17 mouse cellular contexts compared by ENCODE assay signal in the genomic region with DNA sequence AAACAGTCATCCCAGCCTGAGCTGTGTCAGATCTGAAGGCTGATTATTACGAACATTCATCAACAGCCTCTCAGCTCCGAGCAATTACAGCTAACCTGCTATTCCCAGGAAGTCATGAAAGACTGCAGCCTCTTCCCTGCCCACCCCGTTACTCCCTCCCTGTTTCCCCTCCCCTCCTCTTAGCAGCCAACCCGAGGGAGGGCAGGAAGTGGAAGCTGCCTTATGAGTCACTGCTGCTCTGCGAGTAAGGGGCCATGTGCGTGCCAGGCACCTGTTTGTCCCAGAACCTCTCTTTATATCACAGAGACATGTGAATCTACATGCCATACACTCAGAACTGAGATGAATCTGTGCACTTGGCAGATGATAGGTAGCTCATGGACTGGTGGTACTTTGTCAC. TPM values are rescaled to one million over a fixed set of nuclear protein-coding genes. Genes with fewer than 3 reads are reported as not detected.
DNase-seq lines count a peak whose midpoint lies in the region; ATAC-seq and TF ChIP-seq lines count a peak whose summit lies in the region.
"Had no signal": no experiment of that assay in that cellular context is flagged by ENCODE, and none has a peak within 500 bp of the region (broad histone marks: within the 10 kb centered on the region; RNA-seq: fewer than 3 reads in every experiment).

No protein-coding gene starts in this region.

- no peak overlapping the region for H3K4me3 ChIP-seq in intestine, embryonic 15.5 days (replicated peaks)
- no peak overlapping the region for H3K4me3 ChIP-seq in intestine, postnatal 0 days (ENCODE audit: low read depth, low read length)
- no peak overlapping the region for H3K4me3 ChIP-seq in gastrocnemius, adult 2 months
- H3K4me3 ChIP-seq: limb, embryonic 13.5 days had no signal

- no peaks in the 10 kb centered on the region for H3K27me3 ChIP-seq in intestine, embryonic 15.5 days (replicated peaks)
- H3K27me3 ChIP-seq in intestine, postnatal 0 days (replicated peaks; ENCODE audit: control insufficient read depth, insufficient read depth, low read length): no peaks in the 10 kb centered on the region

- ATAC-seq in intestine, embryonic 15.5 days: peak; percentile 39; the same call in 1 of the 2 replicates
- ATAC-seq in intestine, postnatal 0 days: no peak

- H3K36me3 ChIP-seq in intestine, embryonic 15.5 days: no peaks in the 10 kb centered on the region
- H3K36me3 ChIP-seq in intestine, postnatal 0 days (ENCODE audit: control insufficient read depth, insufficient read depth): no peaks in the 10 kb centered on the region
- H3K36me3 ChIP-seq: limb, embryonic 13.5 days had no signal

- WGBS in intestine, embryonic 15.5 days: 25% methylated on average over 6 of the region's 6 CpGs
- 26% methylated on average over 6 of the region's 6 CpGs for WGBS in intestine, postnatal 0 days

- H3K4me1 ChIP-seq in intestine, embryonic 15.5 days (replicated peaks): no peaks in the 10 kb centered on the region
- H3K4me1 ChIP-seq in intestine, postnatal 0 days (replicated peaks; ENCODE audit: control insufficient read depth, insufficient read depth, low read length): no peaks in the 10 kb centered on the region
- H3K4me1 ChIP-seq: limb, embryonic 13.5 days had no signal

- intact Hi-C loops in gastrocnemius, adult 2 months (cut with DNase I): no loop called here

- DNase-seq in adrenal gland, adult (ENCODE audit: inconsistent age in 2 of 2, low spot score in 1 of 2): peak; percentile 53 to 75
- DNase-seq in adrenal gland, adult 8-10 months: no peak
- DNase-seq in 416B (ENCODE audit: low read depth): peak; percentile 58
- DNase-seq in brain, adult 2 months (ENCODE audit: low read depth, low spot score): peak; percentile 81
- DNase-seq in T-cell, adult 2 months (ENCODE audit: low spot score): no peak
- DNase-seq in gastrocnemius, adult 2 months: no peak
- DNase-seq: cerebellum, adult 9-10 months; heart, adult 11 months; heart, postnatal 4 days; kidney, adult 9 months; lung, postnatal 14 days; thymus, postnatal 36 days had no signal

- no peak overlapping the region for H3K27ac ChIP-seq in intestine, embryonic 15.5 days
- H3K27ac ChIP-seq in intestine, postnatal 0 days (ENCODE audit: low read depth, low read length): no peak overlapping the region
- no peak overlapping the region for H3K27ac ChIP-seq in gastrocnemius, adult 2 months
- H3K27ac ChIP-seq: limb, embryonic 13.5 days; liver, embryonic 14.5 days had no signal

- no peak for TF ChIP-seq CTCF in intestine, postnatal 0 days (IDR thresholded peaks at IDR 0.05; ENCODE audit: low read depth)
- TF ChIP-seq CTCF in gastrocnemius, adult 2 months (IDR thresholded peaks at IDR 0.05): no peak

- no peaks in the 10 kb centered on the region for H3K9me3 ChIP-seq in intestine, embryonic 15.5 days
- H3K9me3 ChIP-seq in intestine, postnatal 0 days (ENCODE audit: control insufficient read depth): no peaks in the 10 kb centered on the region
- H3K9me3 ChIP-seq: limb, embryonic 13.5 days had no signal

- no peak overlapping the region for H3K9ac ChIP-seq in intestine, embryonic 15.5 days
- H3K9ac ChIP-seq in intestine, postnatal 0 days (ENCODE audit: low read depth, low read length): no peak overlapping the region
- H3K9ac ChIP-seq: limb, embryonic 13.5 days; liver, embryonic 14.5 days had no signal

- no peak overlapping the region for H3K4me2 ChIP-seq in intestine, embryonic 15.5 days (replicated peaks)
- H3K4me2 ChIP-seq in intestine, postnatal 0 days (replicated peaks; ENCODE audit: low read depth): no peak overlapping the region
- H3K4me2 ChIP-seq: limb, embryonic 13.5 days had no signal

RNA-seq across cellular contexts. Expression of a gene that starts 18.1 kb away (rescaled TPM):
- total RNA-seq in adrenal gland, adult 8-10 months (2022): 10 to 100 TPM; 36.0 to 70.2 (median 52.9) TPM
- polyA plus RNA-seq in intestine, embryonic 15.5 days (2015; fragmentation: Nextera tagmentation; extraction: Ambion mirVana): 3.0 TPM in 2 replicates
- 1.1 and 1.4 TPM in 2 replicates for polyA plus RNA-seq in intestine, postnatal 0 days (2015; fragmentation: Nextera tagmentation; extraction: Ambion mirVana)
- under 1 TPM; 0.41 to 0.67 TPM for total RNA-seq in gastrocnemius, adult 2 months (2021)

RNA-seq across cellular contexts. Expression of a gene that starts 34.0 kb away (rescaled TPM):
- total RNA-seq in adrenal gland, adult 8-10 months (2022): 100 to 1,000 TPM; 133 to 158 (median 151) TPM
- 76.7 and 85.0 TPM in 2 replicates for polyA plus RNA-seq in intestine, embryonic 15.5 days (2015; fragmentation: Nextera tagmentation; extraction: Ambion mirVana)
- polyA plus RNA-seq in intestine, postnatal 0 days (2015; fragmentation: Nextera tagmentation; extraction: Ambion mirVana): 57.5 and 64.5 TPM in 2 replicates
- 100 to 1,000 TPM; 122 to 125 TPM for total RNA-seq in gastrocnemius, adult 2 months (2021)

RNA-seq across cellular contexts. Expression of a gene that starts 38.2 kb away (rescaled TPM):
- total RNA-seq in adrenal gland, adult 8-10 months (2022): under 1 TPM; 0.09 to 0.38 (median 0.24) TPM
- polyA plus RNA-seq in intestine, embryonic 15.5 days (2015; fragmentation: Nextera tagmentation; extraction: Ambion mirVana): 0.08 TPM in 2 replicates
- polyA plus RNA-seq in intestine, postnatal 0 days (2015; fragmentation: Nextera tagmentation; extraction: Ambion mirVana): 0.04 and 0.07 TPM in 2 replicates
- total RNA-seq in gastrocnemius, adult 2 months (2021): 1 to 10 TPM; 2.3 to 2.5 TPM
- polyA plus RNA-seq: forebrain, embryonic 11.5 days had no signal

Comparison
In these comparisons a context has a peak if more than half of its experiments do, and no peak if none do; other contexts are left out.
1. DNase-seq: peak in adrenal gland, adult (2 of 2), 416B (single experiment) and brain, adult 2 months (single experiment); none in adrenal gland, adult 8-10 months (single experiment), T-cell, adult 2 months (single experiment) and gastrocnemius, adult 2 months (single experiment).
2. RNA of a gene that starts 18.1 kb away (total RNA-seq): 36.0 to 70.2 TPM in adrenal gland, adult 8-10 months; 0.41 to 0.67 TPM in gastrocnemius, adult 2 months; every median in the first group is over 10 times any median in the second.